Mouse (Mus musculus) E14TG2a.4 (cell line): Measurements from ENCODE around the gene Reps1.

ENCODE experiments used
- CTCF ChIP-seq: conservative IDR thresholded peaks from 2 replicates; pipeline ENCODE4 v1.5.1; 2014; ENCODE audit warnings: low read length
- POU5F1 ChIP-seq: IDR thresholded peaks from 2 replicates; pipeline ENCODE4 v1.6.1; 2014; ENCODE audit warnings: low read length, borderline replicate concordance

DNA sequence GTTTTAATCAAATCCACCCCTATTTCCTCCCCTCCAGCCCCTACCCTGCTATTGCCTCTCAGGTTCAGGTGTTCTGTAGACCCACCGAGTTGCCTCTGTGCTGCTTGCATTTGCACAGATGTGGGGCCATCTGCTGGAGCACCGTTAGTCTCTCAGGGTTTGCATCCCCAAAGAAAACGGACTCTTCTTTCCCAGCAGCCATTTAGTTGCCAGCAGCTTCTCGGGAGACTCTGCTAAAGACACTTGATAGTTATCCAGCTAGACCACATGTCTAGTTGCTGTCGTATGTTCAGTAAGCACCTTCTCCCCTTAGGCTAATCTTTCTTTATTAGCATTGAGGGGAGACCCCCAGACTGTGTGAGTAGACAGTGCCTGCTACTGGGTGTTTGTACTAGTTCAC lies 46.5 kb downstream of the Reps1 start:
- TF ChIP-seq CTCF (no peak), POU5F1 (no peak)
